Mouse (Mus musculus) left cerebral cortex, adult 11 months (tissue): ENCODE data around the gene Zkscan14.
A peak's percentile ranks its signal among the peaks of the same experiment; 100 is the strongest.
"Not testable (repeated sequence)": the region's sequence is repeated elsewhere in the genome, so short reads cannot be mapped to it uniquely, and the experiment has no call there.

Experiments
- DNase-seq: peaks from one replicate; pipeline ENCODE4 v3.0.0; 2022; ENCODE audit warnings: low spot score

Gene Zkscan14

GRCm38 (mm10) chr5:145201321-145201991 lies at the start of gene Zkscan14:
Zkscan14 (minus strand) TSS chr5:145201868.
- DNase-seq, result peak; percentile 47

DNA sequence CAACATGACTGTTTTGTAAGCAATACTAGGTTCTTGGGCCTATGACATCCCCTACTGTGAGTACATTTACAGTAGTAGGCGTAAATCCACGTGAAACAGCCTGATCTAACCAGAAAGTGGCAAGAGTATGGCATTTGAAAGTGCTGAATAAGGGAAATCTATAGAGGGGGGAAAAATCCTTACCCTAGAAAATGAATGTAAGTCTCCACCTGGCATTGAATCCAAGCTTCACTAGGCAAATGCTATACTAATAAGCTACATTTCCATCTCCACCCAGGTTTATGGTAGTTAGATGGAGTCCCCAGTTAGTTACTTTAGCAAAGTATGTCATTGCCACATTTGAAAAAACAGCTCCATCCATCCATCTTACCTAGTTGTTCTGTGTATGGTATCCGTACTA lies 47.9 kb upstream of the Zkscan14 start:
- no peak for DNase-seq

DNA sequence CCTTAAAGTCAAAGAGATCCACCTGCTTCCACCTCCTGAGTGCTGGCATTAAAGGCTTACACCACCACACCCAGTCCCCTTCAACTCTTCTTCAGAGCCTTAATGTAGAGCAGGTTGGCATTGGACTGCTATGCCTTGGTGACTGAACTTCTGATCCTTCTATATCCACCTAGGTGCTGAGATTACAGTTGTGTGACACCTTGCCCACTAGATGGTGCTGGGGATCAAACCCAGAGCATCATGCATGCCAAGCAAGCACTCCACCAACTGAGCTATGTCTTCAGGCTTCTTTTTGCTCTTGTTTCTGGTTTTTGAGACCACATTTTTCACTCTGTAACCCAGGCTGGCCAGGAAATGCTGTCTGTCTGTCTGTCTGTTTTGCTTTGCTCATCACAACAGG lies 33.0 kb upstream of the Zkscan14 start:
- no peak for DNase-seq

DNA sequence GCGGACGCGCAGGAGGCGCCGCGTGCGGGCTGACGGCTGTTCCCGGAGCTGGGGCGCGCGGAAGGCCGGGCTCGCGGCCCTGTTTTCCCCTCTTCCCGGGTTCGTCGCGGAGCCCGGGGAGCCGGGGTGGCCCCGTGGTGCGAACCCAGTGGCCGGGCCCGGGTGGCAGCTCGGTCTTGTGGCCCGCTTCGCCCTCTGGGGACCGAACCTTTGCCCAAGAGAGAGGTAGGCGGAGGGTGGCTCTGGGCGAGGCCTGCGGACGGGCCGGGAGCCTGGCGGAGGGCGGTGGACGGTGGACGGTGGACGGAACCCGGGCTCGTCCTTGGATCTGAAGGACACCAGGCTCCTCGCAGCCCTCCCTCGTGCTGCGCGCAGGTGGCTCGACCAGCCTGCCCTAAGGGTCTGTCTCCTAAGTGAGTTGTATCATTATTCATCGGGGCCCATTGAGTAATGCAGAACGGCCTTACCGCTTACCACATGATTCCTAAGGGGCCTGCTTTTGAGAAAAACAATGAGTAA lies 30.3 kb upstream of the Zkscan14 start:
- DNase-seq, result no peak

DNA sequence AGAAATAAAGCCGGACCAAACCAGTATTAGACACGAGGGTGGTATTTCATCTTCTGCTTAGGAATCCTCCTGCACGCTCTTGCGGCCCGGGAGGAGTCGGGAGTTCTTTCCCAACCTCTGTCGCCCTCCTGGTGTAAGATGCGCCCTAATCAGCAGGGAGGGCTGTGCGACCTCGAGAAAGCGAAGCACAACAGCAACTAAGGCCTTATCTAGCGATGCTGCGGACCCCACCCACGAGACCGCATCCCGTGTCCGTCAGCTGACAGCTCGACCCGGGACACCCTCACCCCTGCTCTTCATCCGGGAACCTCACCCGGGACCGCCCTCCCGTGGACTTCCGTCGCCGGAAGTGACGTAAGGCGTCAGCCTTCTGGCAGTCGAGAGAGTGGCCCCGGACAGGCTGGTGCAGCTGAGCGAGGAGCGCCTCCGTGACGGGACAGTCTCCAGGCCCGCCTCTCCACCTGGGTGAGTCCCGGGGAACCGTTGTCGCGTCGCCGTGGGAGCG lies 29.8 kb upstream of the Zkscan14 start, which contains the start of gene Zfp655:
Zfp655 (plus strand) TSS at position 349 of the 505 bp plus-strand sequence.
- DNase-seq, result peak; percentile 95

GRCm38 (mm10) chr5:145230641-145231040 lies 29.0 kb upstream of the Zkscan14 start:
- no peak for DNase-seq

- DNase-seq, result not testable (repeated sequence)
Observed at GRCm38 (mm10) chr5:145229283-145229682, 27.6 kb upstream of the Zkscan14 start.

DNA sequence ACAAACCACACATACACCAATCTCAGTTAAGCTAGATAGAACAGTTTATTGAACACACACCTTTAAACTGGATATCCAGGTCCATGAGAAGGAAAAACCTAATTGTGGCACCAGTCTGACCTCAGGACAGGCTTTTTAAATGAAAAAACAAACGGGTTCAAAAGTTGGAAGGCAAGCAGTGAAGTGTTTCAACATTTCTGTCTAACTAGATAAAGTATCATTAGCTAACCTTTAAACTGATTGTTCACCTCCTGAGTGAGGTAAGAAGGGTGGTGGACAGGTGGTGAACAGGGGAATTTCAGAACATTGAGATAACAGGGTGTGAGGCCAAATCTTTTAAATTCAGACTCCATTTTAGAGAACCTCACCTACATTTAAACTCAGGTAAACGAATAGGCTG lies 24.8 kb upstream of the Zkscan14 start:
- DNase-seq, result no peak

GRCm38 (mm10) chr5:145223395-145223794 lies 21.7 kb upstream of the Zkscan14 start:
- no peak for DNase-seq

- DNase-seq, result no peak
Observed at GRCm38 (mm10) chr5:145222840-145223239, 21.2 kb upstream of the Zkscan14 start.

DNA sequence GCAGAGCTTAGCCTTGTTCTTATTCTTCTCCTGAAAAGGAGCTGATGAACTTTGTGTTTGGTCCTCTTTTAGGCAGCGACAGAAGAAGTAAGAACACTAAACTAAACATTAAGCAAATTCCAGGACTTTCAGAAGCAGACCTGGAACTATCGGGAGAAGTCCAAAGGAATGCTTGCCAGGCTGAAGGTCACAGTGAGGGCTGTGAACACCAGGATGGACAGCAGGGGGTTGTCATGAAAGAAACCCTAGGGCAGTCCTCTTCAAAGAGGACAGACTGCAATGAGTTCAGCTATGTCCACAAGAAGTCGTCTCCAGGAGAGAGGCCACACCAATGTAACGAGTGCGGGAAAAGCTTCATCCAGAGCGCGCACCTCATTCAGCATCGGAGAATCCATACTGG lies 18.3 kb upstream of the Zkscan14 start:
- DNase-seq, result no peak

GRCm38 (mm10) chr5:145218671-145219070 lies 17.0 kb upstream of the Zkscan14 start:
- no peak for DNase-seq

- DNase-seq, result no peak
Observed at GRCm38 (mm10) chr5:145218206-145218605, 16.5 kb upstream of the Zkscan14 start.

- DNase-seq, result no peak
Observed at GRCm38 (mm10) chr5:145217746-145218145, 16.1 kb upstream of the Zkscan14 start.

GRCm38 (mm10) chr5:145214679-145215078 lies 13.0 kb upstream of the Zkscan14 start:
- no peak for DNase-seq

DNA sequence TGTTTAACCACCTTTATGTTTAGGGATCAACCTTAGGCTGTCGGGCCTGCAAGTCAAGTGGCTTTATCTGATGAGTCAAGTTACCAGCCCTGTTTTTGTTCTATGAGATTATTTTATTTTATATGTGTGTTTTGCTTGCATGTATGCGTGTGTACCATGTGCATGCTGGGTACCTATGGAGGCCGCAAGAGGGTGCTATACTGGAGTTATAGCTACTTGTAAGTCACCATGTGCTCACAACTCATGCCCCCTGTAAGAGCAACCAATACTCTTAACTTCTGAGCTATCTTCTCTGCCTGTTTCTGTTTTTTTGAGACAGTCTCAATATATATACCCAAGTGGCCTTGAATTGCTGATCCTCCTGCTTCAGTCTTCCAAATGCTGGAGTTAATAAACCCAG lies 11.8 kb upstream of the Zkscan14 start:
- no peak for DNase-seq

GRCm38 (mm10) chr5:145212216-145212615 lies 10.5 kb upstream of the Zkscan14 start:
- DNase-seq, result no peak

DNA sequence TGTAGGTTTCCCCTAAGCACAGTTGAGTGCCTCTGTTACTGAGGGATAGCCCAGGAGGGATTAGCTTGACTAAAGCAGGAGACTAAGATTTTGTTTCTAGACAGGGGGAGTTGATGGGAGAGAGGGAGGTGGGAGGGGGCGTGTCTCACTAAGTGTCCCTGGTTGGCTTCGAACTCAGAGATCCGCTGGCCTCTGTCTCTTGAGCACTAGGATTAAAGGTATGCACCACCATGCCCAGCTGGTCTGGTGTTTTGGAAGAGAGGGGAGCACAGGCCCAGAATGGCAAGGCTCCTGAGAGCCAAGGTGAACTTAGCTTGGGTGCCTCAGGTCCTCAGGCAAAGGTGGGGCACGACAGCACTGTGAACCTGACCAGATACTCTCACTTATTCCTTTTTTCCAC lies 9.7 kb upstream of the Zkscan14 start:
- no peak for DNase-seq

GRCm38 (mm10) chr5:145208391-145208790 lies 6.7 kb upstream of the Zkscan14 start:
- not testable (repeated sequence) for DNase-seq

- no peak for DNase-seq
Observed at GRCm38 (mm10) chr5:145207954-145208353, 6.3 kb upstream of the Zkscan14 start.

GRCm38 (mm10) chr5:145207385-145207784 lies 5.7 kb upstream of the Zkscan14 start:
- no peak for DNase-seq

- no peak for DNase-seq
Observed at GRCm38 (mm10) chr5:145205041-145205440, 3.4 kb upstream of the Zkscan14 start.

GRCm38 (mm10) chr5:145203936-145204691 lies 2.4 kb upstream of the Zkscan14 start, which contains the start of gene Zkscan5:
Zkscan5 (plus strand) TSS chr5:145204562.
- DNase-seq, result peak; percentile 97
